Mouse (Mus musculus) thymus, adult 2 months (tissue): Measurements from ENCODE around the gene Syndig1. TPM values are rescaled to one million over a fixed set of nuclear protein-coding genes. Genes with fewer than 3 reads are reported as not detected.

Experiments
- DNase-seq: peaks from one replicate; pipeline ENCODE4 v3.0.0; 2021
- H3K27ac ChIP-seq: fragments of 200-500 bp; 2 replicates; pipeline ENCODE4 v1.5.1; 2012; ENCODE audit warnings: low read length, control low read depth; ENCODE audit not compliant: control insufficient read depth, insufficient read depth
- H3K27me3 ChIP-seq: fragments of 200-500 bp; 2 replicates; pipeline ENCODE4 v1.6.1; 2012; ENCODE audit warnings: mild to moderate bottlenecking, low read length, moderate library complexity, mixed read lengths; ENCODE audit not compliant: control insufficient read depth, insufficient read depth
- H3K36me3 ChIP-seq: fragments of 200-500 bp; 2 replicates; pipeline ENCODE4 v1.6.1; 2012; ENCODE audit warnings: mild to moderate bottlenecking, low read length, moderate library complexity; ENCODE audit not compliant: control insufficient read depth, insufficient read depth
- H3K4me1 ChIP-seq: fragments of 200-500 bp; replicated peaks from 2 replicates; pipeline ENCODE4 v1.6.1; 2012; ENCODE audit warnings: low read length; ENCODE audit not compliant: control insufficient read depth, insufficient read depth
- H3K4me3 ChIP-seq: fragments of 200-500 bp; 2 replicates; pipeline ENCODE4 v1.5.1; 2012; ENCODE audit warnings: mild to moderate bottlenecking, low read length, control low read depth, moderate library complexity; ENCODE audit not compliant: control insufficient read depth, insufficient read depth
- CTCF ChIP-seq: fragments of 200-500 bp; IDR thresholded peaks from 2 replicates; pipeline ENCODE4 v1.5.1; 2012; ENCODE audit warnings: mild to moderate bottlenecking, control low read depth, low read length, moderate library complexity, borderline replicate concordance; ENCODE audit not compliant: control insufficient read depth, poor library complexity, insufficient read depth; ENCODE audit errors: extremely low read depth
- POLR2A ChIP-seq: fragments of 200-500 bp; IDR thresholded peaks from 2 replicates; pipeline ENCODE4 v1.6.1; 2012; ENCODE audit warnings: mild to moderate bottlenecking, low read length, control low read depth, moderate library complexity; ENCODE audit not compliant: control insufficient read depth, poor library complexity, insufficient read depth; ENCODE audit errors: extremely low read depth
- WGBS: fragments of 180-500 bp; shearing (Covaris S2); methylation state at CpG from one replicate; pipeline ENCODE4 v1.1.7; 2018; 5-methylcytosine and 5-hydroxymethylcytosine counted together
- polyA plus RNA-seq: library from polyadenylated mRNA; depleted of rRNA; stranded (reverse); fragments of >200 nt; gene quantifications from 2 replicates; pipeline ENCODE4 v1.2.3, GENCODE M21; 2012; rRNA removed

Syndig1 gene
- polyA plus RNA-seq, 1 experiment, result 0.32 TPM

GRCm38 (mm10) chr2:150043531-150043930 is 214.5 kb downstream of the Syndig1 start:
- TF ChIP-seq POLR2A (no peak), CTCF (no peak)
- Histone ChIP-seq H3K4me1 (no peaks in the 10 kb centered on the region), H3K27ac (no peak overlapping the region), H3K36me3 (no peaks in the 10 kb centered on the region), H3K4me3 (no peak overlapping the region), H3K27me3 (no peaks in the 10 kb centered on the region)
- 95% methylated on average over 7 of the region's 7 CpGs for WGBS
- DNase-seq, result no peak

Other genes starting within 250 kb of the Syndig1 start
- gene C530025M09Rik, start 2.0 kb downstream of the Syndig1 start, polyA plus RNA-seq, result not detected in 2 replicates